Mouse (Mus musculus): ENCODE data around the gene Ppp1r12a.
"Not testable (repeated sequence)": the region's sequence is repeated elsewhere in the genome, so short reads cannot be mapped to it uniquely, and the experiment has no call there.

Gene Ppp1r12a

DNA sequence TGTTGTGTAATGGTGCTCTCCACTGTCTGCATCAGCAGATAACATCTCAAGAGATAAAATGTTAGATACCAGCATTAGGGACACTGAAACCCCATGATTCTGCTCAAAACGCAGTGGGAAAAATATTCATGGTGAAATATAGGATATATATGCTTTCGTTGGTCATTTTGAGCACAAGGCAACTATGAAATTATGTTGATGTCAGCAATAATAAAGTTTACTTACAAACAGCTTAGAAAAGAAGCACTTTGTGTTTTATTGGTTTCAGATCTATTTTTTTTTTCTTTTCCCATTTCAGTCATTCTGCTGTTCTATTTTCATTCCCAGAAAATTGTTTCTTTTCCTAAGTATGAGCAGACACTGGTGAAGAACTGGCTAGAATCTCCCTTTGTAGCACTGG, 34.1 kb downstream of the Ppp1r12a start:
- DNase-seq (ENCODE audit: extremely low spot score, low read depth, low spot score): no peak

- no peak for DNase-seq (ENCODE audit: extremely low spot score, low read depth, low spot score)
Observed at GRCm38 (mm10) chr10:108197498-108197897, 35.5 kb downstream of the Ppp1r12a start.

DNA sequence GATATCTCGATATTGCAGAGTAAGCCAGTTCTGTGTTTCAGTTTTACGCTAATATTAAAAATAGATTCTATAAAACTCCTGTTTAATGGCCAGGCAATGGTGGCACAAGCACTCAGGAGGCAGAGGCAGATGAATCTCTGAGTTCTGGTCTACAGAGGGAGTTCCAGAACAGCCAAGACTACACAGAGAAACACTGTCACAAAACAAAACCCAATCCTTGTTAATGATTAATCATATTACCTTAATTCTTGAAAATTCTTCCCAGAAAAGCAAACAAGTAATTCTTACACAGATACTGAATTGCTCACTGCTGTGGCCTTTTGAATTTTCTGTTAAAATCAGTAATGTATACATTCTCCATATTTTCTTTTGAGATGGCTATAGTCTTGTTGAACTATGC, 37.0 kb downstream of the Ppp1r12a start:
- DNase-seq (ENCODE audit: extremely low spot score, low read depth, low spot score): no peak

DNA sequence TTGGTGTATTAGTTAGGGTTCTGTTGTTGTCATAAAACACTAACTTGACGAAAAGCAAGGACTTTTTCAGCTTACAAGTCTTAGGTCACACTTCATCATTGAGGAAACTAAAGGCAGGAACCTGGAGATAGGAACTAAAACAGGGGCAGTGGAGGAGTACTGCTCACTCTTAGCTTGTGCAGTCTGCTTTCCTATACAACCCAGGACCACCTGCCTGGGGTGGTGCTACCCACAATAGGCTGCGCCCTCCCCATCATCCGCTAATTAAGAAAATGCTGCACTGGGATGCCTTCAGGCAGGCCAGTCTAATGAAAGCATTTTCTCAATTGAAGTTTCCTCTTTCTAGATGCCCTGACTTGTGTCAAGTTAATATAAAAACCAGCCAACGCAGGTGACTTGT, 40.1 kb downstream of the Ppp1r12a start:
- no peak for DNase-seq (ENCODE audit: extremely low spot score, low read depth, low spot score)

DNA sequence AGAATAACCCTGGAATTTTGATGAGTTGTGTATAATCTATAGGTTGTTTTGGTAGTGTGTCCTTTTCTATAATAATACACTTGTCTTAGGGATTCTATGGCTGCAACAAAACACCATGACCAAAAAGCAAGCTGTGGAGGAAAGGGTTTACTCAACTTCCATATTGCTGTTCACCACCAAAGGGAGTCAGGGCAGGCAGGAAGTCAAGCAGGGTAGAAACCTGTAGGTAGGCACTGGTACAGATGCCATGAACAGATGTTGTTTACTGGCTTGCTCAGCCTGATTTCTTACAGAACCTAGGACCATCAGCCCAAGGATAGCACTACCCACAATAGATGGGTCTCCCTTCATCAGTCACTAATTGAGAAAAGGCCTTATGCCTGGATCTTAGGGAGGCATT, 41.4 kb downstream of the Ppp1r12a start:
- DNase-seq (ENCODE audit: extremely low spot score, low read depth, low spot score): no peak

GRCm38 (mm10) chr10:108209396-108209795, 47.4 kb downstream of the Ppp1r12a start:
- DNase-seq (ENCODE audit: extremely low spot score, low read depth, low spot score): no peak

DNA sequence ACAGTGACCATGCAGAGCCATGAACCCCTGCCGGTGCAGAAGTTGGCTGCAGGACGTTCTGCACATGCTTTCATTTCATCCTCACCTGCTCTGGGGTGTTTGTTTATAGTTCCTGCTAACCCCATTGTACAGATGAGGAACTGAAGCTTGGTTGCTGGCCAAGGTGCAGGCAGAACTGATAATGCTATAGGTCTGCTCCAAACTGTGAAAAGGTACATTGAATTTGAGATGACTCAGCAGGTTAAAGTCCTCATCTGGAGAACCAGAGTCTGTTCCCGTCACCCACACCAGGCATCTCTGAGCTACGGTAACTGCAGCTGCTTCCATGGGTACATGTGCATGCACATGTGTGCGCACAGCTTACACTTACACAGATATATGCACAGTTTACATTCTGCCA, 62.4 kb downstream of the Ppp1r12a start:
- no peak for DNase-seq (ENCODE audit: extremely low spot score, low read depth, low spot score)

GRCm38 (mm10) chr10:108237049-108237448, 75.1 kb downstream of the Ppp1r12a start:
- no peak for DNase-seq (ENCODE audit: extremely low spot score, low read depth, low spot score)

GRCm38 (mm10) chr10:108239061-108239460, 77.1 kb downstream of the Ppp1r12a start:
- no peak for DNase-seq (ENCODE audit: extremely low spot score, low read depth, low spot score)

DNA sequence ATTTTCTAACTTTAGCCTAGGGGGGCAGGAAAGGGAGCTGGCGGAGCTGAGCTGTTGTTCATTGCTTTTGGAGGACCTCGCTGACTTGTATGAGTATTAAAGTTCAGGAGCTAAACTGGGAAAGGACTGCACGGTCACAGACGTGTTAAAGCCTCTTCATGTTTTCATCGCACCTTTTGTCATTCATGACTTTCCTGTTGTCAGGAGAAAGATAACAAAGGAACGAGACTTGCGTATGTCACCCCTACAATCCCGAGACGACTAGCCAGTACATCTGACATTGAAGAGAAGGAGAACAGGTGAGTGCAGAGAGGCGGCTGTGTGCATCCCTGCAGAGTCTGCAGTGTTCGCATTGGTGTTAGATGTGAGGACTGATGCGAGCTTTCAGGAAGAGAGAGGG, 88.7 kb downstream of the Ppp1r12a start:
- DNase-seq (ENCODE audit: extremely low spot score, low read depth, low spot score): no peak

- DNase-seq (ENCODE audit: extremely low spot score, low read depth, low spot score): no peak
Observed at GRCm38 (mm10) chr10:108251181-108251580, 89.2 kb downstream of the Ppp1r12a start.

GRCm38 (mm10) chr10:108255812-108256376, 93.9 kb downstream of the Ppp1r12a start:
- no peak for DNase-seq (ENCODE audit: extremely low spot score, low read depth, low spot score)

DNA sequence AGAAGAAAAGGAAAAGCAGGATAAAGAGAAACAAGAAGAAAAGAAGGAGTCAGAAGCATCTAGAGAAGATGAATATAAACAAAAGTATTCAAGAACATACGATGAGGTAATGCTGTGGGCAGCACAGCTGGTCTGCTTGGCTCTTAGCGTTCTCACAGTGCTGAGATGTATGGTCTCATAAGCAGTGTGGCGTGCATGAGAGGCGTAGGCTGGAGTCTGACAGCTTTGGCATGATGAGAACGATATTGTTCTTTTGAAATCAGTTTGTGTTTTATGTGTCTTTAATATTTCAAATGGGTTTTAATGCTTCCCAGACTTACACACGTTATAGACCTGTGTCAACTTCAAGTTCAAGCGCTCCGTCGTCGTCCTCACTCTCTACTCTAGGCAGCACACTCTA, 98.9 kb downstream of the Ppp1r12a start:
- DNase-seq (ENCODE audit: extremely low spot score, low read depth, low spot score): no peak

DNA sequence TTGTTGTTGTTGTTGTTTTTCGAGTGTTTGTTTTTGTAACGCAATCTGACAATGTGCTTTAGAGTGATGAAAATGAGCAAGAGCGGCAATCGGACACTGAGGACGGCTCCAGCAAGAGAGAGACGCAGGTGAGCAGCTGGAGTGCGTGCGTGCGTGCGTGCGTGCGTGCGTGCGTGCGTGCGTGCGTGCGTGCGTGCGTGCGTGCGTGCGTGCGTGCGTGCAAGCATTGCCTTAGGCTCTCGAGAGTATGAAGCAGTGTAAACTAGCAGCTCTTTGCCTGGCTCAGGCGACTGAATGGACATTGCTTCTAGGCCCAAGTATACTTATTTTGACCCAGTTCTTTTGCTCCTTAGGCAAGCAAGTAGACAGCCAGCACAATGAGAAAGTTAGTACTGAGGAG, 102.6 kb downstream of the Ppp1r12a start:
- no peak for DNase-seq (ENCODE audit: extremely low spot score, low read depth, low spot score)

- DNase-seq (ENCODE audit: extremely low spot score, low read depth, low spot score): no peak
Observed at GRCm38 (mm10) chr10:108271201-108271600, 109.2 kb downstream of the Ppp1r12a start.

DNA sequence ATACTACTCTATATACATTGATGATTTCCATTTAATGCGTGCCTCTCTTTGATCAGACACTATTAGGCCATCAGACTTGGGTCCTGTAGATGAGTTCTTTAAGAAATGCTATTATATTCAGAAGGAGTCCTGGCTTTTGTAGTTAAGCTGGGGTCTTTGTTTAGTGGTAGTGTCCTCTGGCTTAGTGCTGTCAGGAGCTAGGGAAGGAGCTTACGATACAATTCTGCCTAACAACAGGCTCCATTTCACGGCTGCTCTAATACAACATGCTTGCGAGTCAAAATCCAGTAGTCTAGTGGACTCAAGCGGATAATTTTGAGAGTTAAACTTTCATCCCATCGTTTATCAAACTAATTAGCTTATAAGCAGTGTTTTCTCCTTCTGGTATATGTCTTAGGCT, 114.7 kb downstream of the Ppp1r12a start:
- DNase-seq (ENCODE audit: extremely low spot score, low read depth, low spot score): no peak

DNA sequence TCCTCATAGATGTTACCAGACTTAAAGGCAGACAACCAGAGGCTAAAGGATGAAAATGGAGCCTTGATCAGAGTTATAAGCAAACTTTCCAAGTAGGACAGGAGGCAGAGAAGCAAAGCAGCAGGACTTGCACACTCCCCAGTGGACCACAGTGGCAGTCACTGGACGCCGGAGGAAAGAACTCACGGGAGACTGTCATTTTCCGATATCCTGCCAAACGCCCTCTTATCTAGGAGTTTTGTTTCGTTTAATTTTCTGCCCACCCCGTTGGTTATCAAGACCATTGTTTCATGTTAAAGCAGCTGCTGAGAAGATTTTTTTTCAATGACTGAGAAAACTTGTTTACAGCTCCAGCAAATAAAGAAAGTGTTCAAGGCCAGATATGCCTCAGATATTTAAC, 115.2 kb downstream of the Ppp1r12a start:
- no peak for DNase-seq (ENCODE audit: extremely low spot score, low read depth, low spot score)

DNA sequence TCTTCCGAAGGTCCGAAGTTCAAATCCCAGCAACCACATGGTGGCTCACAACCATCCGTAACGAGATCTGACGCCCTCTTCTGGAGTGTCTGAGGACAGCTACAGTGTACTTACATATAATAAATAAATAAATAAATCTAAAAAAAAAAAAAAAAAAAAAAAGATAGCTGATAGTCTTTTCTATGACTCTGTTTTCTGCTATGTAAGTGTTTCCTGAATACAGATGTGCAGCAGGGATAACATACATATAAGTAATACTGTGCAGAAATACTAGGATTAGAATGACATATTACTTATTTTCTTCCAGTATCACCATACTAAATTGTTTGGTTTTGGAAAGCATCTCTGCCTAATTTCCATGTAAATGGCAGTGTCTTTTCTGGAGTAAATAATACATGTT, 119.1 kb downstream of the Ppp1r12a start:
- DNase-seq (ENCODE audit: extremely low spot score, low read depth, low spot score): not testable (repeated sequence)

DNA sequence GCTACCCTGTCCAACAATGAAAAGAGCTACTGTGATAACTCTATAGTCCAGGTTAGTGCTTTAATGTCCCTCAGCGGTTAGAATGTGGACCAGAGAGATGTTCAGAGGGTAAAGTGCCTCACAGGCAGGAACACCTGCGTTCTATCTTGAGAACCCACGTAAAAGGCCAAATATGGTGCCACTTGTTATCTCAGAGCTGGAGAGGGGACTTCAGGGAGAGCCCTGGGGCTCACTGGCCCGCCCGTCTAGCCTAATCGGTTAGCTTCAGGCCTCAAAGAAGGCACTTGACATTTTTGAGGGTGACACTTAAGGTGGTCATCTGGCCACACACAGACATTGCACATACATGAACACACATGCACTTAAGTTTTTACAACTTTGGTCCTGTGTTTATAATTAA, 120.4 kb downstream of the Ppp1r12a start:
- no peak for DNase-seq (ENCODE audit: extremely low spot score, low read depth, low spot score)

DNA sequence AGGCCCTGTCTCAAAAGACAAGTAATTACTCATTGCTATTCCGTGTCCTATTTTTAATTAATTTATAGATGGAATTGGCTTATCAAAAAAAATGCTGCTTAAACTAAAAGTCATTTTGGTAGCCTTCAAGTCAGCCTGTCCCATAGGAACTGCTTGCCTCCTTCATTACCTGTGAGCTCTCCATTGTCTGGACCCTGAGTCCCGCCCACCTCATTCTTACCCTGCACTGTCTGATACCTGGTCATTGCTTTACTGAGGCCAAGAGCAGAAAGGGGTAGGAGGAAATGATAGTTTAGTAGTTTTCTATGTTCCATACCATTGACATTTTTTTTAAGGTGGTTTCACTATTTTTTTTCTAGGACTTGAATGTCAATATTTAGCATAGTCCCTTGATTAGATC, 121.4 kb downstream of the Ppp1r12a start:
- DNase-seq (ENCODE audit: extremely low spot score, low read depth, low spot score): no peak

GRCm38 (mm10) chr10:108283837-108284236, 121.8 kb downstream of the Ppp1r12a start:
- no peak for DNase-seq (ENCODE audit: extremely low spot score, low read depth, low spot score)

- no peak for DNase-seq (ENCODE audit: extremely low spot score, low read depth, low spot score)
Observed at GRCm38 (mm10) chr10:108284445-108284844, 122.5 kb downstream of the Ppp1r12a start.

- no peak for DNase-seq (ENCODE audit: extremely low spot score, low read depth, low spot score)
Observed at GRCm38 (mm10) chr10:108284977-108285376, 123.0 kb downstream of the Ppp1r12a start.
